Mouse (Mus musculus) embryonic facial prominence, embryonic 11.5 days (tissue): ENCODE results near the gene Sorcs2. TPM values are rescaled to one million over a fixed set of nuclear protein-coding genes. Genes with fewer than 3 reads are reported as not detected.

Experiments used
- ATAC-seq: fragments of 200-750 bp; cut with Nextera tagmentation; replicated peaks from 2 replicates; pipeline ENCODE4 v1.8.0; 2017; ENCODE audit warnings: low read depth; ENCODE audit not compliant: insufficient number of reproducible peaks, low FRiP score, low TSS enrichment
- DNase-seq: peaks from one replicate; pipeline ENCODE4 v3.0.0-alpha.2; 2015; ENCODE audit warnings: low spot score
- H3K27ac ChIP-seq: fragments of 300-500 bp; sonication (generic); replicated peaks from 2 replicates; pipeline ENCODE4 v1.5.1; 2014; ENCODE audit warnings: mild to moderate bottlenecking, low read depth, low read length, control low read depth
- H3K27me3 ChIP-seq: fragments of 300-500 bp; sonication (generic); 2 replicates; pipeline ENCODE4 v1.6.1; 2014; ENCODE audit warnings: mild to moderate bottlenecking, low read length, moderate library complexity, mixed read lengths; ENCODE audit not compliant: control insufficient read depth, insufficient read depth
- H3K36me3 ChIP-seq: fragments of 300-500 bp; sonication (generic); replicated peaks from 2 replicates; pipeline ENCODE4 v1.6.1; 2014; ENCODE audit warnings: low read depth, mild to moderate bottlenecking, low read length, moderate library complexity, mixed read lengths; ENCODE audit not compliant: control insufficient read depth, insufficient read depth
- H3K4me1 ChIP-seq: fragments of 300-500 bp; sonication (generic); 2 replicates; pipeline ENCODE4 v1.6.1; 2014; ENCODE audit warnings: low read length, mixed read lengths; ENCODE audit not compliant: control insufficient read depth, insufficient read depth
- H3K4me2 ChIP-seq: fragments of 300-500 bp; sonication (generic); 2 replicates; pipeline ENCODE4 v1.6.1; 2014; ENCODE audit warnings: low read depth, mild to moderate bottlenecking, control low read depth, low read length, moderate library complexity
- H3K4me3 ChIP-seq: fragments of 300-500 bp; sonication (generic); 2 replicates; pipeline ENCODE4 v1.5.1; 2014; ENCODE audit warnings: low read depth, low read length, control low read depth
- H3K9ac ChIP-seq: fragments of 300-500 bp; sonication (generic); replicated peaks from 2 replicates; pipeline ENCODE4 v1.6.1; 2014; ENCODE audit warnings: mild to moderate bottlenecking, control low read depth, low read length
- H3K9me3 ChIP-seq: fragments of 300-500 bp; sonication (generic); replicated peaks from 2 replicates; pipeline ENCODE4 v1.6.1; 2016; ENCODE audit warnings: mild to moderate bottlenecking, low read length, inconsistent platforms, mixed read lengths; ENCODE audit not compliant: control insufficient read depth
- WGBS: fragments of 180-500 bp; shearing (Covaris S2); extraction: QIAGEN DNeasy Blood & Tissue Kit; methylation state at CpG from one replicate; pipeline ENCODE4 v1.1.7; 2014; 5-methylcytosine and 5-hydroxymethylcytosine counted together
- polyA plus RNA-seq: library from polyadenylated mRNA; unstranded; fragments of >200 nt; fragmentation: Nextera tagmentation; extraction: Ambion mirVana; gene quantifications from 2 replicates; pipeline ENCODE4 v1.2.1, GENCODE M21; 2014

The Sorcs2 gene
- polyA plus RNA-seq, 1 experiment from 2014 or later: 4.6 TPM

- Histone ChIP-seq H3K4me2 (no peak overlapping the region), H3K27ac (no peak overlapping the region), H3K4me1 (no peaks in the 10 kb centered on the region), H3K36me3 (no peaks in the 10 kb centered on the region), H3K9me3 (no peaks in the 10 kb centered on the region), H3K27me3 (no peaks in the 10 kb centered on the region), H3K4me3 (no peak overlapping the region), H3K9ac (no peak overlapping the region)
- no peak for DNase-seq
- no peak for ATAC-seq
- WGBS: 93% methylated on average over 2 of the region's 2 CpGs
Measured at GRCm38 (mm10) chr5:36043154-36043553, 354.8 kb downstream of the Sorcs2 start.

GRCm38 (mm10) chr5:36041756-36042155, 356.2 kb downstream of the Sorcs2 start:
- Histone ChIP-seq H3K9me3 (no peaks in the 10 kb centered on the region), H3K36me3 (no peaks in the 10 kb centered on the region), H3K4me1 (no peaks in the 10 kb centered on the region), H3K9ac (no peak overlapping the region), H3K27me3 (no peaks in the 10 kb centered on the region), H3K4me2 (no peak overlapping the region), H3K4me3 (no peak overlapping the region), H3K27ac (no peak overlapping the region)
- 82% methylated on average over 6 of the region's 6 CpGs for WGBS
- DNase-seq: no peak
- no peak for ATAC-seq

GRCm38 (mm10) chr5:36041236-36041562, 356.7 kb downstream of the Sorcs2 start:
- Histone ChIP-seq H3K4me2 (no peak overlapping the region), H3K36me3 (no peaks in the 10 kb centered on the region), H3K9me3 (no peaks in the 10 kb centered on the region), H3K4me1 (no peaks in the 10 kb centered on the region), H3K9ac (no peak overlapping the region), H3K27ac (no peak overlapping the region), H3K4me3 (no peak overlapping the region), H3K27me3 (no peaks in the 10 kb centered on the region)
- no peak for DNase-seq
- ATAC-seq: no peak

GRCm38 (mm10) chr5:36040398-36041235, 357.3 kb downstream of the Sorcs2 start:
- Histone ChIP-seq H3K27ac (no peak overlapping the region), H3K9me3 (no peaks in the 10 kb centered on the region), H3K4me3 (no peak overlapping the region), H3K9ac (no peak overlapping the region), H3K36me3 (no peaks in the 10 kb centered on the region), H3K4me2 (no peak overlapping the region), H3K27me3 (no peaks in the 10 kb centered on the region), H3K4me1 (no peaks in the 10 kb centered on the region)
- DNase-seq: no peak
- ATAC-seq: no peak
- 78% methylated on average over 13 of the region's 13 CpGs for WGBS

- Histone ChIP-seq H3K4me1 (no peaks in the 10 kb centered on the region), H3K9me3 (no peaks in the 10 kb centered on the region), H3K27ac (no peak overlapping the region), H3K4me3 (no peak overlapping the region), H3K36me3 (no peaks in the 10 kb centered on the region), H3K4me2 (no peak overlapping the region), H3K27me3 (no peaks in the 10 kb centered on the region), H3K9ac (no peak overlapping the region)
- ATAC-seq (no peak), DNase-seq (no peak)
- 89% methylated on average over 5 of the region's 5 CpGs for WGBS
Measured at GRCm38 (mm10) chr5:36039596-36039995, 358.3 kb downstream of the Sorcs2 start.

- DNase-seq (peak; percentile 88), ATAC-seq (peak; percentile 36; the same call in 1 of the 2 replicates)
- 38% methylated on average over 8 of the region's 8 CpGs for whole genome bisulfite sequencing
Measured at GRCm38 (mm10) chr5:36033531-36034426, 364.2 kb downstream of the Sorcs2 start.

GRCm38 (mm10) chr5:36025076-36025475, 372.9 kb downstream of the Sorcs2 start:
- H3K27ac ChIP-seq: no peak overlapping the region
- no peak overlapping the region for H3K4me2 ChIP-seq
- H3K4me3 ChIP-seq: no peak overlapping the region
- no peaks in the 10 kb centered on the region for H3K36me3 ChIP-seq
- WGBS: 77% methylated on average over 4 of the region's 4 CpGs
- no peak overlapping the region for H3K9ac ChIP-seq
- H3K4me1 ChIP-seq: no peaks in the 10 kb centered on the region
- no peaks in the 10 kb centered on the region for H3K27me3 ChIP-seq
- no peaks in the 10 kb centered on the region for H3K9me3 ChIP-seq
- no peak for DNase-seq
- ATAC-seq: no peak

More at GRCm38 (mm10) chr5:36033531-36034426, 364.2 kb downstream of the Sorcs2 start:
- Histone ChIP-seq H3K4me1 (no peaks in the 10 kb centered on the region), H3K4me3 (no peak overlapping the region), H3K27ac (no peak overlapping the region), H3K9me3 (no peaks in the 10 kb centered on the region), H3K36me3 (no peaks in the 10 kb centered on the region), H3K4me2 (no peak overlapping the region), H3K27me3 (no peaks in the 10 kb centered on the region), H3K9ac (no peak overlapping the region)
